Mouse (Mus musculus) heart, embryonic 14.5 days (tissue): ENCODE measurements at regions not wholly inside any gene's neighbourhood (a gene's known extent, or its start where the extent isn't known, plus 50 kb on each side); places are given as distances from the start of the nearest gene placed in this dataset.
"Not testable (repeated sequence)": the region's sequence is repeated elsewhere in the genome, so short reads cannot be mapped to it uniquely, and the experiment has no call there.

ENCODE experiments used
- ATAC-seq: fragments of 200-750 bp; cut with Nextera tagmentation; 2 replicates; pipeline ENCODE4 v1.8.0; 2017; ENCODE audit warnings: low read depth, moderate TSS enrichment; ENCODE audit not compliant: insufficient number of reproducible peaks, insufficient read depth, low FRiP score
- H3K27ac ChIP-seq, 2 experiments: fragments of 200-500 bp in 1 of 2; fragments of 300-500 bp in 1 of 2; sonication (generic) in 1 of 2; replicated peaks in 1 of 2; 2 replicates each; pipeline ENCODE4 v1.5.1; 2012 to 2014; ENCODE audit warnings: low read depth in 2 of 2, low read length in 2 of 2, control low read depth in 1 of 2, mild to moderate bottlenecking in 1 of 2, mixed read lengths in 1 of 2; ENCODE audit not compliant: control insufficient read depth in 1 of 2, insufficient read depth in 1 of 2
- H3K27me3 ChIP-seq: fragments of 300-500 bp; sonication (generic); 2 replicates; pipeline ENCODE4 v1.6.1; 2014; ENCODE audit warnings: mild to moderate bottlenecking, low read length, control low read depth; ENCODE audit not compliant: control insufficient read depth, insufficient read depth
- H3K36me3 ChIP-seq: fragments of 300-500 bp; sonication (generic); 2 replicates; pipeline ENCODE4 v1.6.1; 2014; ENCODE audit warnings: mild to moderate bottlenecking, control low read depth, low read length, mixed read lengths; ENCODE audit not compliant: control insufficient read depth, insufficient read depth
- H3K4me1 ChIP-seq, 2 experiments: fragments of 200-500 bp in 1 of 2; fragments of 300-500 bp in 1 of 2; sonication (generic) in 1 of 2; 2 replicates each; pipeline ENCODE4 v1.6.1; 2012 to 2014; ENCODE audit warnings: low read length in 2 of 2, control low read depth in 1 of 2, mixed read lengths in 1 of 2; ENCODE audit not compliant: control insufficient read depth in 2 of 2, insufficient read depth in 2 of 2
- H3K4me2 ChIP-seq: fragments of 300-500 bp; sonication (generic); 2 replicates; pipeline ENCODE4 v1.6.1; 2014; ENCODE audit warnings: mild to moderate bottlenecking, low read length
- H3K4me3 ChIP-seq, 2 experiments: fragments of 200-500 bp in 1 of 2; fragments of 300-500 bp in 1 of 2; sonication (generic) in 1 of 2; 2 replicates each; pipeline ENCODE4 v1.5.1; 2012 to 2014; ENCODE audit warnings: low read length in 2 of 2, mild to moderate bottlenecking in 2 of 2, control low read depth in 1 of 2, low read depth in 1 of 2, moderate library complexity in 1 of 2; ENCODE audit not compliant: control insufficient read depth in 1 of 2, insufficient read depth in 1 of 2
- H3K9ac ChIP-seq: fragments of 300-500 bp; sonication (generic); 2 replicates; pipeline ENCODE4 v1.6.1; 2014; ENCODE audit warnings: mild to moderate bottlenecking, low read length
- H3K9me3 ChIP-seq: fragments of 300-500 bp; sonication (generic); 2 replicates; pipeline ENCODE4 v1.6.1; 2016; ENCODE audit warnings: low read length, control low read depth; ENCODE audit not compliant: control insufficient read depth
- WGBS: fragments of 180-500 bp; shearing (Covaris S2); extraction: QIAGEN DNeasy Blood & Tissue Kit; methylation state at CpG from one replicate; pipeline ENCODE4 v1.1.7; 2014; 5-methylcytosine and 5-hydroxymethylcytosine counted together

DNA sequence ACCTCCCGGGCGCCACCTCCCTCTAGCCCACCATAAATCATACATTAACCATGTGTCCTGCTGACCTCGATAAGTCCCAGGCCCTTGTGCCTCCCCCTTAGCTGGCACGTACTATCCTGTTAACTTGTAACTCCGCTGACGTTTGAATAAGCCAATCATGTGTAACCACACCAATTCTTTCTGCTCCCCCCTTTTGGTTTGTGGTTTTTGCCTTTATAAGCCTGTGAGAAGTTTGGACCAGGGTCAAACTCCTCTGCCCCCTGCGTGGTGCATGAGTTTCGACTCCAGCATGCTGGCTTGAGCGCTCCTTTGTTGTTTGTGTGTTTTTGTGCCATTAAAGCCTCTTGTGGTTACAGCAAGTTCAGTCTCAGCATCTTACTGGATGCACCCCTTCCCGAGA lies 138.4 kb upstream of the Samt2 start:
- WGBS: 79% methylated on average over 10 of the region's 10 CpGs
- not testable (repeated sequence) for H3K4me1 ChIP-seq, H3K36me3 ChIP-seq, H3K9me3 ChIP-seq, ATAC-seq, H3K4me3 ChIP-seq, H3K4me2 ChIP-seq, H3K27ac ChIP-seq, H3K27me3 ChIP-seq, H3K9ac ChIP-seq

- H3K4me1 ChIP-seq: no peaks in the 10 kb centered on the region
- H3K27ac ChIP-seq: no peak overlapping the region
- WGBS: 47% methylated on average over 18 of the region's 27 CpGs
- H3K4me2 ChIP-seq: peak overlapping the region; percentile 53
- H3K9me3 ChIP-seq: no peaks in the 10 kb centered on the region
- no peak overlapping the region; a peak in 1 of 4 replicates for H3K4me3 ChIP-seq
- H3K36me3 ChIP-seq: no peaks in the 10 kb centered on the region
- H3K9ac ChIP-seq: no peak overlapping the region
- ATAC-seq: no peak
- no peaks in the 10 kb centered on the region for H3K27me3 ChIP-seq
Measured at GRCm38 (mm10) chrX:154713641-154714255, 134.6 kb upstream of the Samt2 start.

GRCm38 (mm10) chrX:154712576-154712975 lies 133.4 kb upstream of the Samt2 start:
- H3K9me3 ChIP-seq, H3K27ac ChIP-seq, H3K27me3 ChIP-seq, ATAC-seq, H3K4me3 ChIP-seq, H3K4me1 ChIP-seq, H3K4me2 ChIP-seq, H3K9ac ChIP-seq, H3K36me3 ChIP-seq: not testable (repeated sequence)
- WGBS: 81% methylated on average over 8 of the region's 8 CpGs

DNA sequence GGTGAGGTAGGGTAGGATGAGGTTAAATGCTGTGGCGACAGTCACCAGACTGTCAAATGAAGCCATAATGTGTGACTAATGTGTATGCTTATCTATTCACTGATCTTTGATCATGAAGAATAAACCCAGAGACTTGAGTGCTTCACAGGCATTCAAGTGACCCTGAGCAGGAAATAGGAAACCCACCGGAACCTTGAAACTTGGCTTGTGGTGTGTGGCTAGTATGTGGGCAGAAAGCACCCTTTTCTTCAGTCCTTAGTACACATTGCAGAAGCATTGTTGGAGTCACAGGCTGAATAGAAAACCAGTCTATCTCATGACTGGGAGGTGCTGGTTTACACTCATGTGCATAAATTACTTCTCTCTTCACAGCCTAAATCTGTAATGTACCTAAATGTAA lies 91.4 kb upstream of the Samt2 start:
- WGBS: 96% methylated on average over 1 of the region's 2 CpGs
- not testable (repeated sequence) for H3K4me1 ChIP-seq, H3K4me3 ChIP-seq, ATAC-seq, H3K9ac ChIP-seq, H3K36me3 ChIP-seq, H3K4me2 ChIP-seq, H3K27me3 ChIP-seq, H3K9me3 ChIP-seq, H3K27ac ChIP-seq
